In the genomic region with DNA sequence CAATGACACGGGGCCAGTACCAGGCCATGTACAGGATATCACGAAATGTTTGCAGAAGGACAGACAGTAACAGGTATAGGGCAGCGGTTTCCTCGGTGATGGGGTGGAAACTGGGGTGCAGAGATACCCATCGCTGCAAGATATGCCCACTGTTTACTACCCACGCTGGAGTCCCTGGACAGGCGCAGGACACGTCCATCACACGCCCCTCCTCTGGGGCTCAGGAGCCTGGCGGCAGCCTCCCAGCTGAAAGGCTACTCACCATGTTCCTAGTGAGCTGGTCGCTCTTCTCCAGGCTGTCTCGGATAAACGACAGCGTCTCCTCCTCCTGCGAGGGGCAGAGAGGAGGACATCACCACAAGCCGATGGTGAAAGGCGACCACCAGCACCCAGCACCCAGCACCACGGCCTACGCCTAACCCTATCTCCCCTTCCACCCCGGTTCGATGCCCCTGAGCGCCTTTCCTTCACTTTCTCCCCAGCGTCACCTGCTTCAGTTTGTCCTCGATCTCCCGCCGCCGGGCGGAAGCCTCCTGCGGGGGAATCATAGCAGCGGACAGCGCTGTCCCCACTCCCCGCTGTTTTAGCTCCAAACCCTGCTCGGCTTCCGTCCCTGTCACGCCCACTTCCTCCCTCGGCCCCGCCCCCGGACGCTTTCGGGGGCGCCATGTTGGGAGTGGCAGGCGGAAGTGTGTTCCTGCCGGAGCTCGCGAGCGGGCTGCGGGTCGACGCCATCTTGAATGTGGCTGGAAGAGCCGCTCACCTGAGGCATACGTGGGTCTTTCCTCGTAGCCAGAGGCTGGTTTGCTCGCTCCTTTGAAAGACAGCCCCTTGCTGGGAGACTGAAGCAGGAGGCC, we compare ENCODE assay signal across 8 mouse cellular contexts. TPM values are rescaled to one million over a fixed set of nuclear protein-coding genes. Genes with fewer than 3 reads are reported as not detected.
DNase-seq lines count a peak whose midpoint lies in the region; ATAC-seq and TF ChIP-seq lines count a peak whose summit lies in the region.

No protein-coding gene starts in this region.

- peak overlapping the region; percentile 85 for H3K27ac ChIP-seq in forebrain, embryonic 10.5 days
- H3K27ac ChIP-seq in heart, embryonic 15.5 days, result peak overlapping the region; percentile 64
- peak overlapping the region; percentile 83 for H3K27ac ChIP-seq in liver, embryonic 14.5 days
- H3K27ac ChIP-seq in neural tube, embryonic 11.5 days (ENCODE audit: low read depth, low read length), result no peak overlapping the region
- H3K27ac ChIP-seq in stomach, postnatal 0 days (replicated peaks), result no peak overlapping the region

- no peak for TF ChIP-seq EP300 in liver, embryonic 14.5 days (IDR thresholded peaks at IDR 0.05; ENCODE audit: low read depth)
- no peak for TF ChIP-seq EP300 in stomach, postnatal 0 days (optimal IDR thresholded peaks at IDR 0.05)

- DNase-seq in CD8-positive naive resting alpha-beta T cell, adult 2 months (ENCODE audit: low read depth in 2 of 2, low spot score in 2 of 2), result peak; percentile 84 to 91
- DNase-seq in c-Kit-positive CD71-negative TER-119-negative erythroid progenitor cells, embryonic 14.5 days (ENCODE audit: low read depth), result peak; percentile 96
- peak; percentile 96 for DNase-seq in forebrain, embryonic 10.5 days (ENCODE audit: extremely low spot score, low spot score)
- peak; percentile 95 to 96 for DNase-seq in kidney, postnatal 25 days
- peak; percentile 87 to 90 (median 87) for DNase-seq in liver, embryonic 14.5 days (ENCODE audit: low read depth in 3 of 3, low spot score in 3 of 3)
- DNase-seq in neural tube, embryonic 11.5 days (ENCODE audit: low spot score), result peak; percentile 98
- DNase-seq in stomach, postnatal 0 days (ENCODE audit: low spot score), result peak; percentile 97

- peaks cover 40% of the 10 kb centered on the region for H3K36me3 ChIP-seq in forebrain, embryonic 10.5 days (replicated peaks)
- H3K36me3 ChIP-seq in heart, embryonic 15.5 days, result peaks cover 39% of the 10 kb centered on the region
- peaks cover 2% of the 10 kb centered on the region; the same call in 1 of the 2 replicates for H3K36me3 ChIP-seq in liver, embryonic 14.5 days (replicated peaks; ENCODE audit: control insufficient read depth, insufficient read depth, low read depth)
- peaks cover 6% of the 10 kb centered on the region for H3K36me3 ChIP-seq in neural tube, embryonic 11.5 days (ENCODE audit: control insufficient read depth, insufficient read depth, low read length)
- H3K36me3 ChIP-seq in stomach, postnatal 0 days (ENCODE audit: control insufficient read depth, insufficient read depth, low read length), result peaks cover 14% of the 10 kb centered on the region

- TF ChIP-seq CTCF in liver, embryonic 14.5 days (IDR thresholded peaks at IDR 0.05; ENCODE audit: low read depth), result no peak
- peak; percentile 8; the same call in 1 of the 2 replicates for TF ChIP-seq CTCF in stomach, postnatal 0 days (IDR thresholded peaks at IDR 0.05; ENCODE audit: low read depth)

- peak overlapping the region; percentile 82 for H3K4me3 ChIP-seq in forebrain, embryonic 10.5 days
- H3K4me3 ChIP-seq in heart, embryonic 15.5 days, result peak overlapping the region; percentile 75
- H3K4me3 ChIP-seq in liver, embryonic 14.5 days (ENCODE audit: insufficient read depth in 1 of 2, low read depth in 2 of 2, low read length in 2 of 2), result peak overlapping the region; percentile 77 to 83
- H3K4me3 ChIP-seq in neural tube, embryonic 11.5 days (ENCODE audit: low read depth, low read length), result peak overlapping the region; percentile 47
- H3K4me3 ChIP-seq in stomach, postnatal 0 days (ENCODE audit: low read depth, low read length), result peak overlapping the region; percentile 70

- peaks cover 13% of the 10 kb centered on the region for H3K4me1 ChIP-seq in forebrain, embryonic 10.5 days
- peaks cover 6% of the 10 kb centered on the region for H3K4me1 ChIP-seq in heart, embryonic 15.5 days (replicated peaks)
- peaks cover 19 to 26% of the 10 kb centered on the region in 2 experiments for H3K4me1 ChIP-seq in liver, embryonic 14.5 days (replicated peaks; ENCODE audit: control insufficient read depth in 2 of 2, insufficient read depth in 2 of 2, low read length in 1 of 2)
- peaks cover 4% of the 10 kb centered on the region for H3K4me1 ChIP-seq in neural tube, embryonic 11.5 days (ENCODE audit: control insufficient read depth, insufficient read depth, low read length)
- 0 out of 2 replicates have a peak, but pooled peaks cover 3% of the 10 kb centered on the region for H3K4me1 ChIP-seq in stomach, postnatal 0 days (replicated peaks; ENCODE audit: control insufficient read depth, insufficient read depth)

- H3K4me2 ChIP-seq in heart, embryonic 15.5 days, result peak overlapping the region; percentile 87
- peak overlapping the region; percentile 85 for H3K4me2 ChIP-seq in liver, embryonic 14.5 days (ENCODE audit: low read depth)
- H3K4me2 ChIP-seq in neural tube, embryonic 11.5 days (ENCODE audit: low read depth), result peak overlapping the region; percentile 56
- H3K4me2 ChIP-seq in stomach, postnatal 0 days (replicated peaks; ENCODE audit: low read depth), result peak overlapping the region; percentile 79

- no peaks in the 10 kb centered on the region for H3K9me3 ChIP-seq in forebrain, embryonic 10.5 days
- H3K9me3 ChIP-seq in heart, embryonic 15.5 days (replicated peaks), result no peaks in the 10 kb centered on the region
- no peaks in the 10 kb centered on the region; the same call in 1 of the 2 replicates for H3K9me3 ChIP-seq in liver, embryonic 14.5 days (ENCODE audit: control insufficient read depth, low read length)
- H3K9me3 ChIP-seq in neural tube, embryonic 11.5 days (ENCODE audit: control insufficient read depth, low read length), result no peaks in the 10 kb centered on the region
- H3K9me3 ChIP-seq in stomach, postnatal 0 days (ENCODE audit: control insufficient read depth, low read length), result no peaks in the 10 kb centered on the region

- peak overlapping the region; percentile 77 for H3K9ac ChIP-seq in heart, embryonic 15.5 days
- H3K9ac ChIP-seq in liver, embryonic 14.5 days (replicated peaks), result peak overlapping the region; percentile 76
- peak overlapping the region; percentile 55 for H3K9ac ChIP-seq in neural tube, embryonic 11.5 days (ENCODE audit: low read length)
- H3K9ac ChIP-seq in stomach, postnatal 0 days (ENCODE audit: low read length), result peak overlapping the region; percentile 77

- ATAC-seq in heart, embryonic 15.5 days (replicated peaks; ENCODE audit: insufficient number of reproducible peaks, insufficient read depth, low FRiP score, low read depth), result peak; percentile 94
- peak; percentile 76 for ATAC-seq in liver, embryonic 14.5 days (ENCODE audit: insufficient read depth)
- ATAC-seq in neural tube, embryonic 11.5 days (ENCODE audit: insufficient read depth, low FRiP score, low TSS enrichment), result peak; percentile 92
- peak; percentile 88 for ATAC-seq in stomach, postnatal 0 days (ENCODE audit: low FRiP score, low TSS enrichment)

- 2% methylated on average over 53 of the region's 53 CpGs for WGBS in forebrain, embryonic 10.5 days
- WGBS in heart, embryonic 15.5 days, result 1% methylated on average over 53 of the region's 53 CpGs
- WGBS in liver, embryonic 14.5 days (ENCODE audit: insufficient replicate concordance), result 1% methylated on average over 53 of the region's 53 CpGs
- WGBS in neural tube, embryonic 11.5 days, result 2% methylated on average over 53 of the region's 53 CpGs
- 1% methylated on average over 52 of the region's 53 CpGs for WGBS in stomach, postnatal 0 days

- H3K27me3 ChIP-seq in forebrain, embryonic 10.5 days (ENCODE audit: poor library complexity, severe bottlenecking), result peaks cover 13% of the 10 kb centered on the region; the same call in 1 of the 2 replicates
- H3K27me3 ChIP-seq in heart, embryonic 15.5 days, result no peaks in the 10 kb centered on the region
- H3K27me3 ChIP-seq in liver, embryonic 14.5 days (ENCODE audit: control insufficient read depth, insufficient read depth, low read length), result no peaks in the 10 kb centered on the region
- no peaks in the 10 kb centered on the region for H3K27me3 ChIP-seq in neural tube, embryonic 11.5 days (ENCODE audit: control insufficient read depth, insufficient read depth, low read length)
- H3K27me3 ChIP-seq in stomach, postnatal 0 days (ENCODE audit: control insufficient read depth, insufficient read depth, low read length), result no peaks in the 10 kb centered on the region

RNA-seq across cellular contexts. Expression of a gene that starts 0.7 kb away (rescaled TPM):
- 56.5 and 60.5 TPM in 2 replicates for polyA plus RNA-seq in forebrain, embryonic 10.5 days (2016; fragmentation: Nextera tagmentation; extraction: Ambion mirVana)
- 45.2 and 58.2 TPM in 2 replicates for polyA plus RNA-seq in heart, embryonic 15.5 days (2015; fragmentation: Nextera tagmentation; extraction: Ambion mirVana)
- 7.1 and 8.8 TPM in 2 replicates for polyA plus RNA-seq in liver, embryonic 14.5 days (2012; rRNA removed)
- polyA plus RNA-seq in liver, embryonic 14.5 days (2014; fragmentation: Nextera tagmentation; extraction: Ambion mirVana), result 14.9 and 16.7 TPM in 2 replicates
- 74.3 and 75.5 TPM in 2 replicates for polyA plus RNA-seq in neural tube, embryonic 11.5 days (2014; fragmentation: Nextera tagmentation; extraction: Ambion mirVana)
- 42.3 and 43.9 TPM in 2 replicates for polyA plus RNA-seq in stomach, postnatal 0 days (2015; fragmentation: Nextera tagmentation; extraction: Ambion mirVana)

RNA-seq across cellular contexts. Expression of a gene that starts 25.6 kb away (rescaled TPM):
- polyA plus RNA-seq in forebrain, embryonic 10.5 days (2016; fragmentation: Nextera tagmentation; extraction: Ambion mirVana), result 0.07 TPM in 2 replicates
- 0.19 and 0.20 TPM in 2 replicates for polyA plus RNA-seq in heart, embryonic 15.5 days (2015; fragmentation: Nextera tagmentation; extraction: Ambion mirVana)
- polyA plus RNA-seq in liver, embryonic 14.5 days (2012; rRNA removed), result 0.02 TPM in 1 of 2 replicates, not detected in the other
- polyA plus RNA-seq in liver, embryonic 14.5 days (2014; fragmentation: Nextera tagmentation; extraction: Ambion mirVana), result not detected in 2 replicates
- 0.49 and 0.70 TPM in 2 replicates for polyA plus RNA-seq in neural tube, embryonic 11.5 days (2014; fragmentation: Nextera tagmentation; extraction: Ambion mirVana)
- 0.68 and 0.76 TPM in 2 replicates for polyA plus RNA-seq in stomach, postnatal 0 days (2015; fragmentation: Nextera tagmentation; extraction: Ambion mirVana)

RNA-seq across cellular contexts. Expression of a gene that starts 28.8 kb away (rescaled TPM):
- 3.3 and 4.4 TPM in 2 replicates for polyA plus RNA-seq in forebrain, embryonic 10.5 days (2016; fragmentation: Nextera tagmentation; extraction: Ambion mirVana)
- 0.89 and 2.6 TPM in 2 replicates for polyA plus RNA-seq in heart, embryonic 15.5 days (2015; fragmentation: Nextera tagmentation; extraction: Ambion mirVana)
- 1.2 and 1.4 TPM in 2 replicates for polyA plus RNA-seq in liver, embryonic 14.5 days (2012; rRNA removed)
- polyA plus RNA-seq in liver, embryonic 14.5 days (2014; fragmentation: Nextera tagmentation; extraction: Ambion mirVana), result 0.76 and 0.80 TPM in 2 replicates
- polyA plus RNA-seq in neural tube, embryonic 11.5 days (2014; fragmentation: Nextera tagmentation; extraction: Ambion mirVana), result 2.5 and 3.1 TPM in 2 replicates
- 0.19 and 0.40 TPM in 2 replicates for polyA plus RNA-seq in stomach, postnatal 0 days (2015; fragmentation: Nextera tagmentation; extraction: Ambion mirVana)

RNA-seq across cellular contexts. Expression of a gene that starts 32.3 kb away (rescaled TPM):
- 99.3 and 105 TPM in 2 replicates for polyA plus RNA-seq in forebrain, embryonic 10.5 days (2016; fragmentation: Nextera tagmentation; extraction: Ambion mirVana)
- polyA plus RNA-seq in heart, embryonic 15.5 days (2015; fragmentation: Nextera tagmentation; extraction: Ambion mirVana), result 57.2 and 74.0 TPM in 2 replicates
- 31.9 and 37.6 TPM in 2 replicates for polyA plus RNA-seq in liver, embryonic 14.5 days (2012; rRNA removed)
- polyA plus RNA-seq in liver, embryonic 14.5 days (2014; fragmentation: Nextera tagmentation; extraction: Ambion mirVana), result 28.8 and 33.8 TPM in 2 replicates
- 83.5 and 87.4 TPM in 2 replicates for polyA plus RNA-seq in neural tube, embryonic 11.5 days (2014; fragmentation: Nextera tagmentation; extraction: Ambion mirVana)
- polyA plus RNA-seq in stomach, postnatal 0 days (2015; fragmentation: Nextera tagmentation; extraction: Ambion mirVana), result 52.6 and 53.0 TPM in 2 replicates

Comparison
In these comparisons a context has a peak if more than half of its experiments do, and no peak if none do; other contexts are left out.
1. H3K27ac ChIP-seq: peak in forebrain, embryonic 10.5 days (single experiment), heart, embryonic 15.5 days (single experiment) and liver, embryonic 14.5 days (single experiment); none in neural tube, embryonic 11.5 days (single experiment) and stomach, postnatal 0 days (single experiment).
2. Peak in every context shown above with its lines, with median percentiles within 50 percentile points of each other: DNase-seq, H3K4me3 ChIP-seq, ATAC-seq, H3K4me2 ChIP-seq and H3K9ac ChIP-seq.